Mouse (Mus musculus) effector memory CD4-positive, alpha-beta T cell, adult 7 months (primary cell): ENCODE measurements around the gene Oxld1. TPM values are rescaled to one million over a fixed set of nuclear protein-coding genes. Genes with fewer than 3 reads are reported as not detected.

Experiments
- polyA plus RNA-seq: library from polyadenylated mRNA; unstranded; fragments of 100-300 nt; shearing (Covaris generic); gene quantifications from one replicate; pipeline ENCODE4 v1.2.1, GENCODE M21; 2017

The Oxld1 gene
- polyA plus RNA-seq, result 3.9 TPM

DNA sequence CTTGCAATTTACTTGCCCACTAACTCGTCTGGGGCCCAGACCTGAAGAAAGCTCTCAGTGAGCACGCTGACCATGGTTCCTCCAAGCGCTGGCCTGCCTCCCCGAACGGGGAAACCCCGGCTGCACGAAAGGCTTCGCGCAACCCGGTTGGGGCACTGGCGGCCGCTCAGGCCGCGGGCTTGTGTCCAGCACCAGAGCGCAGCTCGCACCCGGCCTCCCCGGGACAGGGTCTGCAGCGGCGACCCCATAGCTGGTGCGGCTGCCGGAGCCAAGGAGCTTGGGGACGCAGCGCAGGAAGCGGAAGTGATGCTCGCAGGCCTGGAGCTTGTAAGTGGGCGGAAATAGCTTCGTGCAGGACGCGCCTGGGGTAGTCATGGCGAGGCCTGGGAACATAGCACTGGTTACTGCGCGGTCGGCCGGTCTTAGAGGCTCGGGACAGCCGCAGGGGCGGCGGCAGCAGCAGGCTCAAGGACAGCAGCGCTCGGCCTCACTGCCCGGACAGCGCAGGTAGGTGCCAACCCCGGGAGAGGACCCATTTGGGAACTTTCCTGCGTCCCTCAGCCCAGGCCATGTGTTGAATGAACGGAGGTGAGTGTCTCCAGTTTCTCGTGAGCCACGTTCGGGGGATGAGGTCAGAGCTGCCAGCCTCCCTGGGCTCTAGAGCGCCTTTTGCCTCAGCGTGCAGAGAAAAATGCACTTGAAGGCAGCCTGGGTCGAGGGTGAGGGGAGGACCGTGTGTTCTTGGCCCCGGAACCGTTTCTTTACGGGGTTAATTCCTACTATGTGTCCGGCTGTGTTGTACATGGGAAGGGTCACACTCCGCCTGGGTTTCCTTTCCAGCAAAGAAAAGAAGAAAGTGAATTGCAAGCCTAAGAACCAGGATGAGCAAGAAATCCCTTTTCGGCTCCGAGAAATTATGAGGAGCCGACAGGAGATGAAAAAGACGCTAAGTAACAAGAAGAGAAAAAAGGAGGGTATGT, at the start of gene Oxld1, which contains the start of gene Ccdc137:
Oxld1 (minus strand) TSS at position 297 of the 980 bp plus-strand sequence.
Ccdc137 (plus strand) TSS at position 344 of the 980 bp plus-strand sequence.

DNA sequence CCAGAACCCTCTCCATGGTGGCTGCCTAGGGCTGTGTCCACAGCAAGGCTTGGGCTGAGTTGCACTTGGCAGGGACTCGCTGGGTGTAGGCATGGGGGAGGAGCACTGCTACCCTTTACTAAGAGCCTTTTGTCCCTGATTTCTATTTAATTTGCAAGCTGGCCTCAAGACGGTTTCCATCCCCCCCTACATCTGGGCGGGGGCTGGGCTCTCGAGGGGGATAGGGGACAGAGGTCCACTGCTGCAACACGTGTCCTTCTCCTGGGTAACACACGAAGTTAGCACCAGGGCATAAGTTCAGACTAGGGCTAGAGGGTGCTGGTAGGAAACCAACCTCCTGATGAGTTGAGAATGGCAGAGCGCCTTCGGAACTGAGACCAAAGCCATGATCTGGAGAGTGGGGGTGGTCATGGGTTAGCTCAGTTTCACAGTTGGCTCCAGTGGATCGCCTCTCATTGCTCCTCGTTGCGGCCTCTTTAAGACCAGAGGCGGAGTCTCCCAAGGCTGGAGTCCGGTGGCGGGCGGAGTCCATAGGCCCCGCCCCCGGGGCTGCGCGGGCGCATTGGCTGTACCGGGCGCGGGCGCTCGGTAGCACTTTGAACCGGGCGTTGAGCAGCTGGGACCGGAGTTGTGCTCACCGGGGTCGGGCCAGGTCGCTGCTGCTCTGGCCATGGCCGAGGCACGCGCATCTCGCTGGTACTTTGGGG, 33.6 kb upstream of the Oxld1 start, which contains the start of gene Slc25a10:
Slc25a10 (plus strand) TSS at position 524 of the 707 bp plus-strand sequence.

DNA sequence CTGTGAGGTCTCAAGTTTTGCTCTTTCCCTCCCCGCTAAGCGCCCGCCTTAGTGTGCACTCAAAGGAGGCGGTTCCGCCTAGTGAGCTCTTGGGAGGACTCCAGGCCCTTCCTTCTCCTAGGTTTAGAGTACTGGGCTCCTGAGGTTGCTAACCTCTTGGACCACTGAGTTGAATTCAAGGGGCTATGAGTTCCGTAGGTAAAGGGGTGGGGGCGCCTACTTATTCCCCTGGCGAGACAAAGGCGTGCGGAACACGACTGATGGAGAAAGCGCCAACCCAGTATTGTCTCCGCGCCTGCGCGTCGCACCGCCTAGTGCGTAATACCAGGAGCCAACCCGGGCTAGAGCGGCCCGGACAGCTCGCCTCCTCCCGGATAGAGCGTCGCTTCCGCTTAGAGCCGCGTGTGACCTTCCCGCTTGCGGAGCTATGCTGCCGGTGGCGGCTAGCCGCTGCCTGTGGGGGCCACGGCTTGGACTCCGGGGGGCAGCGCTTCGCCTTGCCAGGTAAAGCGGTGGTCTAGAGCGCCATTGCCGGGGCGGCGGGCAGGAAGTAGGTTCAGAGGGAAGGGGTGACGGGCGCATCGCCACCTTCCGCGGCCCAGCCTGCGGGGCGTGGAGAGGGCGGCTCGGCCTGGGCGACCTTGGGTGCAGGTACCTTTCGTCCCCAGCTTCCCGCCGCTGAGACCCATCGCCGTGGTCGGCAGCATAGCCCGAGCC, 26.6 kb upstream of the Oxld1 start, which contains the start of gene Mrpl12:
Mrpl12 (plus strand) TSS at position 349 of the 717 bp plus-strand sequence.

DNA sequence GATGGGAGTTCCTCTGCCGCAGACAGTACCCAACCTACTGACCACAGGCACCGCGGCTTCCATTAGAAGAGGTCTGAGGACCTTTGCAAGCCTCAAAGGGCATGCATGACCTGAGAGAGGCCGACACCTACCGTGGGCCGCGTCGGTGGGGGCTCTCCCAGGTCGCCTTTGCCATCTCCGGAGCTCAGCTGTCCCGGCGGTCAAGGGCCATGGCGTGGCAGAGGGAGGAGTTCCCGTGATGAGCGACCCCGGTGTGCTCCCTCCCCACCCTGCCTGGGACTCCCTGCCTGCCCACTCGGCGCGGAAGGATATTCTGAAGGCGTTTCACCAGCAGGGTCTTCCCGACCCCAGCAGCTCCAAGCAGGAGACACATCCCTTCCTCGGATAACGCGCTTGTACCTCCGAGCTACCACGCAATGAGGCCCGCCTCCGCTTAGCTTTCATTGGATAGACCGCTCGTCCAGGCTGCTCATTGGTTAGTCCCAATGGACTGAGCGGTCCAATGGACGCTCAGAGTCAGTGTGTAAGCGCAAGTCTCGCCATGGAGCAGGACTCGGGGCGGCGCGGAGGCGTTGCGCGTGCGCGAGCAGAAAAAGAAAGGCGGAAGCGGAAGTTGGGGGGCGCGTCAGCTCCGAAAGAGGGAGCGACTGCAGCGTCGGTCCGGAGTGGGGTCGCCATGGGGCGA, 9.3 kb upstream of the Oxld1 start, which contains the start of gene Arl16:
Arl16 (minus strand) TSS at position 557 of the 685 bp plus-strand sequence.

DNA sequence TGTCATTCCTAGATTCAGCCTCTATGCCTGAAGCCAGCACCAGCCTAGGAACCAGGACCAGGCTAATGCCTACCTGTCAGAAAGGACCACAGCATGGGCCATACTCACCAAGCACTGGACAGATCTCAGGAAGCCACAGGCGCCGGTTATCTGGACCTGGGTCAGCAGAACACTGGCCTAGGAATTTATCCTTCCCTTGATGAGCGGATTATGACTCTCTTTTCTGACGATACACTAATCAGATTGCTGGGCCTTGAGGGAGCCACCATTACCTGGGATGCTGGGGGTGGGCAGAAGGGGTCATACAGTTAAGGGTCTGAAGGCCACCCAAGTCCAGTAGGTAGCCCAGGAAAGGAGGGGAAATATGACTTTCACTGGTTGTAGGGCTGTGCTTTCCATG, 4.6 kb downstream of the Oxld1 start, which contains the start of gene Pde6g:
Pde6g (minus strand) TSS at position 195 of the 400 bp plus-strand sequence.

DNA sequence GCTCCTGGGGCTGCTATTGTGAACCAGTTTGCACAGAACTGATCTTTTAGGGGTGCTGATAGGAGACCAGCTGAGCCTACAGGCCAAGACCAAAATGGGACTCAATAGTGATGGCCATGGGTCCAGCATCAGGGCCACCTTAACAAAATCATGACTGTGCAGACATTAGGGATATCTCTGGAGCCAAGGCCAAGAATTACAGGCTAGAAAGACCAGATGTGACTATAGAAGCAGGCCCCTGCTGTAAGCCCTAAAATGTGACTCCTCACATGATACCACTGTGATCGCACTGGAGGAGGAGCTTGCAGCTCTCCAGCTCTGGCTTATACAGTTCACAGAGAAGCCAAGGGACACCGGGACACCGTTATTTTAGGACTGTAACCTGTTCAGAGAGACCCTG, 15.5 kb downstream of the Oxld1 start, which contains the start of gene Tspan10:
Tspan10 (plus strand) TSS at position 301 of the 400 bp plus-strand sequence.

DNA sequence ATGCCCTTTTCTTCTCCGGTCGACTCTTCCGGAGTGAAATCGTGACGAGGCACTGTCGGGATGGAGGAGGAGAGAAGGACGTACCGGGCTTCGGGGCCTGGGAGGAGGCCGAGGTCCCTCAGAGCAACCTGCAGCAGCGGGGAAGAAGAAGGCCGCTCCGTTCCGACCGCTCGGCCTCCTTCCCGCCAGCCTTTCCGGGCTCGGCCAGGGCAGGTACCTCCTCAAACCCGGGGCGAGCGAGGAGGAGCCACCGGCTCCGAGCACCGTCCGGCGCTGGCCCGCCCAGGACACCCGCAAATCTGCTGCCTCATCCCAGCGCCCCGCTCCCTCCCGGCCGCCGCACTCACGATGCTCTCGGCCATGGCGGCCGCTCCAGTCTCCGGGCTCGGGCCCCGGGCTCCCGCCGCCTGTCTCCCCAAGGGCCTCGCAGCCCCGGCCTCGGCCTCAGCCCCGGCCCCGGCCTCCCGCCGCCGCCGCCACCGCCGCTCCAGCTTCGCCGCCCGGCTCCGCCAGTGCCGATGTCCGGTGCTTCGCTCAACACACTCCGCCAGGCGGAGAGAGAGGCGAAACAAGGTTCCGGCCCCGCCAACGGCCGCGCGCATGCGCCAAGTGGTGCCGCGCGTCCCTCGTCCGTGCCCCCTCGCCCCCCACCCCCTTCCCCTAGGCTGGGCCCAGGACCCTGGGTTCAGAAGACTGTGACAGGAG, 20.6 kb downstream of the Oxld1 start, which contains the start of gene Nploc4:
Nploc4 (minus strand) TSS at position 557 of the 705 bp plus-strand sequence.

Other genes starting within 250 kb of the Oxld1 start
- gene Bahcc1, start 225.1 kb downstream of the Oxld1 start, polyA plus RNA-seq, result 0.18 TPM
- 2,851 TPM for gene Actg1, start 109.5 kb downstream of the Oxld1 start, polyA plus RNA-seq
- 0.22 TPM for gene Fscn2, start 96.5 kb downstream of the Oxld1 start, polyA plus RNA-seq
- gene Faap100, start 79.3 kb downstream of the Oxld1 start, polyA plus RNA-seq, result 24.0 TPM
- 50.4 TPM for gene Nploc4, start 20.4 kb downstream of the Oxld1 start, polyA plus RNA-seq
- not detected for gene Tspan10, start 15.4 kb downstream of the Oxld1 start, polyA plus RNA-seq
- 0.60 TPM for gene Pde6g, start 4.6 kb downstream of the Oxld1 start, polyA plus RNA-seq
- 25.7 TPM for gene Ccdc137, start within 50 bp of the Oxld1 start, polyA plus RNA-seq
- 11.9 TPM for gene Arl16, start 9.5 kb upstream of the Oxld1 start, polyA plus RNA-seq
- 29.6 TPM for gene Mrpl12, start 26.5 kb upstream of the Oxld1 start, polyA plus RNA-seq
- gene Slc25a10, start 33.8 kb upstream of the Oxld1 start, polyA plus RNA-seq, result 7.6 TPM
- gene Gcgr, start 72.6 kb upstream of the Oxld1 start, polyA plus RNA-seq, result not detected
- 59.6 TPM for gene Mcrip1, start 91.7 kb upstream of the Oxld1 start, polyA plus RNA-seq
- not detected for gene Ppp1r27, start 93.1 kb upstream of the Oxld1 start, polyA plus RNA-seq
- 172 TPM for gene P4hb, start 115.2 kb upstream of the Oxld1 start, polyA plus RNA-seq
- 768 TPM for gene Arhgdia, start 123.6 kb upstream of the Oxld1 start, polyA plus RNA-seq
- 279 TPM for gene Alyref, start 140.3 kb upstream of the Oxld1 start, polyA plus RNA-seq
- gene Anapc11, start 140.4 kb upstream of the Oxld1 start, polyA plus RNA-seq, result 67.7 TPM
- not detected for gene Npb, start 150.4 kb upstream of the Oxld1 start, polyA plus RNA-seq
- 135 TPM for gene Pcyt2, start 159.9 kb upstream of the Oxld1 start, polyA plus RNA-seq
- gene Sirt7, start 167.2 kb upstream of the Oxld1 start, polyA plus RNA-seq, result 155 TPM
- 31.8 TPM for gene Mafg, start 175.5 kb upstream of the Oxld1 start, polyA plus RNA-seq
- gene Pycr1, start 185.7 kb upstream of the Oxld1 start, polyA plus RNA-seq, result 0.44 TPM
- gene Myadml2, start 190.1 kb upstream of the Oxld1 start, polyA plus RNA-seq, result not detected
- gene Notum, start 203.1 kb upstream of the Oxld1 start, polyA plus RNA-seq, result not detected
- gene Aspscr1, start 214.9 kb upstream of the Oxld1 start, polyA plus RNA-seq, result 111 TPM